Mouse (Mus musculus): ENCODE measurements around the gene Pf4. TPM values are rescaled to one million over a fixed set of nuclear protein-coding genes. Genes with fewer than 3 reads are reported as not detected.

Pf4 gene
- polyA plus RNA-seq, 1 experiment from 2014 or later: 33.7 TPM

- no peak for ATAC-seq (ENCODE audit: insufficient number of reproducible peaks, insufficient read depth, low FRiP score, low read depth)
These were observed 47.5 kb downstream of the Pf4 start for GRCm38 (mm10) chr5:90819756-90820155.

More at GRCm38 (mm10) chr5:90819756-90820155, 47.5 kb downstream of the Pf4 start:
- no peaks in the 10 kb centered on the region for H3K9me3 ChIP-seq (ENCODE audit: control insufficient read depth, low read length)
- no peaks in the 10 kb centered on the region for H3K4me1 ChIP-seq (ENCODE audit: control insufficient read depth in 2 of 2, insufficient read depth in 2 of 2, low read length in 2 of 2)
- no peak overlapping the region for H3K27ac ChIP-seq (replicated peaks in 1 of 2; ENCODE audit: control insufficient read depth in 1 of 2, insufficient read depth in 1 of 2, low read depth in 2 of 2, low read length in 2 of 2)
- no peak overlapping the region for H3K4me2 ChIP-seq (ENCODE audit: low read length)
- H3K9ac ChIP-seq (ENCODE audit: low read length): no peak overlapping the region
- H3K36me3 ChIP-seq (ENCODE audit: control insufficient read depth, insufficient read depth, low read length): no peaks in the 10 kb centered on the region
- H3K27me3 ChIP-seq (ENCODE audit: control insufficient read depth, insufficient read depth, low read length): no peaks in the 10 kb centered on the region
- H3K4me3 ChIP-seq (ENCODE audit: control insufficient read depth in 1 of 2, insufficient read depth in 1 of 2, low read depth in 1 of 2, low read length in 2 of 2): no peak overlapping the region

Small RNA genes within 50 kb of the gene (microRNA-seq; reads per million reads assigned to microRNA genes)
- gene Gm24322: not detected

Other genes starting within 250 kb of the Pf4 start
- not detected in 2 replicates for gene 5830473C10Rik, start 211.3 kb upstream of the Pf4 start, polyA plus RNA-seq (2014; fragmentation: Nextera tagmentation; extraction: Ambion mirVana)
- 0.27 and 0.55 TPM in 2 replicates for gene Rassf6, start 131.8 kb upstream of the Pf4 start, polyA plus RNA-seq (2014; fragmentation: Nextera tagmentation; extraction: Ambion mirVana)
- gene Cxcl5, start 13.1 kb upstream of the Pf4 start, polyA plus RNA-seq (2014; fragmentation: Nextera tagmentation; extraction: Ambion mirVana): not detected in 2 replicates
- 3.7 and 3.8 TPM in 2 replicates for gene Ppbp, start 3.9 kb upstream of the Pf4 start, polyA plus RNA-seq (2014; fragmentation: Nextera tagmentation; extraction: Ambion mirVana)
- not detected in 2 replicates for gene Cxcl3, start 13.7 kb downstream of the Pf4 start, polyA plus RNA-seq (2014; fragmentation: Nextera tagmentation; extraction: Ambion mirVana)
- not detected in 2 replicates for gene Cxcl15, start 22.1 kb downstream of the Pf4 start, polyA plus RNA-seq (2014; fragmentation: Nextera tagmentation; extraction: Ambion mirVana)
- gene Cxcl1, start 118.8 kb downstream of the Pf4 start, polyA plus RNA-seq (2014; fragmentation: Nextera tagmentation; extraction: Ambion mirVana): 0.42 and 0.66 TPM in 2 replicates
- gene Cxcl2, start 131.4 kb downstream of the Pf4 start, polyA plus RNA-seq (2014; fragmentation: Nextera tagmentation; extraction: Ambion mirVana): 0.20 TPM in 1 of 2 replicates, not detected in the other
- gene Mthfd2l, start 158.7 kb downstream of the Pf4 start, polyA plus RNA-seq (2014; fragmentation: Nextera tagmentation; extraction: Ambion mirVana): 34.6 and 35.5 TPM in 2 replicates

All from heart, embryonic 14.5 days (tissue).